Mouse (Mus musculus) MEL (cell line): ENCODE data around the gene Nfx1. TPM values are rescaled to one million over a fixed set of nuclear protein-coding genes. Genes with fewer than 3 reads are reported as not detected.

ENCODE experiments used
- DNase-seq: peaks from one replicate; pipeline ENCODE4 v3.0.0; 2011; ENCODE audit warnings: low read depth, low spot score
- H3K27ac ChIP-seq: 2 replicates; pipeline ENCODE4 v1.5.1; 2012; ENCODE audit warnings: low read depth, mild to moderate bottlenecking, control low read depth, low read length, moderate library complexity; ENCODE audit not compliant: control insufficient read depth
- H3K27me3 ChIP-seq, 2 experiments: fragments of 150-350 bp in 1 of 2; sonication (generic) in 1 of 2; 2 replicates each; pipeline ENCODE4 v1.6.1; 2012; ENCODE audit warnings: low read length in 2 of 2, mild to moderate bottlenecking in 2 of 2, improper control_type of control experiment in 1 of 2, moderate library complexity in 1 of 2; ENCODE audit not compliant: insufficient read depth in 2 of 2, control insufficient read depth in 1 of 2
- H3K36me3 ChIP-seq, 2 experiments: 2 replicates each; pipeline ENCODE4 v1.6.1; 2012 to 2014; ENCODE audit warnings: low read length in 2 of 2, improper control_type of control experiment in 1 of 2, inconsistent platforms in 1 of 2, mild to moderate bottlenecking in 1 of 2; ENCODE audit not compliant: insufficient read depth in 2 of 2, control insufficient read depth in 1 of 2
- H3K4me1 ChIP-seq, 2 experiments: fragments of 150-350 bp in 1 of 2; sonication (generic) in 1 of 2; 2 replicates each; pipeline ENCODE4 v1.6.1; 2012; ENCODE audit warnings: low read length in 2 of 2, improper control_type of control experiment in 1 of 2, mild to moderate bottlenecking in 1 of 2; ENCODE audit not compliant: insufficient read depth in 2 of 2, control insufficient read depth in 1 of 2
- H3K4me3 ChIP-seq, 2 experiments: fragments of 150-350 bp in 1 of 2; sonication (generic) in 1 of 2; 2 replicates each; pipeline ENCODE4 v1.5.1; 2012; ENCODE audit warnings: low read depth in 2 of 2, low read length in 2 of 2, mild to moderate bottlenecking in 2 of 2, moderate library complexity in 2 of 2, control low read depth in 1 of 2, improper control_type of control experiment in 1 of 2; ENCODE audit not compliant: control insufficient read depth in 1 of 2, insufficient read depth in 1 of 2
- H3K79me2 ChIP-seq: 2 replicates; pipeline ENCODE4 v1.6.1; 2012; ENCODE audit warnings: mild to moderate bottlenecking, low read length, moderate library complexity; ENCODE audit not compliant: control insufficient read depth, poor library complexity, insufficient read depth
- H3K9ac ChIP-seq: 2 replicates; pipeline ENCODE4 v1.6.1; 2012; ENCODE audit warnings: low read depth, mild to moderate bottlenecking, control low read depth, low read length, moderate library complexity; ENCODE audit not compliant: control insufficient read depth, poor library complexity, severe bottlenecking
- H3K9me3 ChIP-seq: fragments of 150-350 bp; sonication (generic); replicated peaks from 2 replicates; pipeline ENCODE4 v1.6.1; 2012; ENCODE audit warnings: mild to moderate bottlenecking, low read length, improper control_type of control experiment, moderate library complexity; ENCODE audit not compliant: insufficient read depth
- CHD1 ChIP-seq: IDR thresholded peaks from 2 replicates; pipeline ENCODE4 v1.6.1; 2012; ENCODE audit warnings: low read depth, mild to moderate bottlenecking, inconsistent platforms, low read length, improper control_type of control experiment
- CTCF ChIP-seq, 3 experiments: IDR thresholded peaks in 2 of 3; conservative IDR thresholded peaks in 1 of 3; 2 replicates each; pipeline ENCODE4 v1.5.1; 2011 to 2012; ENCODE audit warnings: low read length in 3 of 3, low read depth in 2 of 3, mild to moderate bottlenecking in 2 of 3, improper control_type of control experiment in 1 of 3, inconsistent platforms in 1 of 3, mixed read lengths in 1 of 3, moderate library complexity in 1 of 3; ENCODE audit not compliant: control insufficient read depth in 1 of 3, insufficient read depth in 1 of 3, poor library complexity in 1 of 3, severe bottlenecking in 1 of 3
- ELF1 ChIP-seq: IDR thresholded peaks from 2 replicates; pipeline ENCODE4 v1.6.1; 2014; ENCODE audit warnings: low read depth, mild to moderate bottlenecking, inconsistent platforms, low read length, improper control_type of control experiment, moderate library complexity
- EP300 ChIP-seq, 2 experiments: IDR thresholded peaks; 2 replicates each; pipeline ENCODE4 v1.6.1; 2011; ENCODE audit warnings: improper control_type of control experiment in 2 of 2, low read length in 2 of 2, low read depth in 1 of 2, mild to moderate bottlenecking in 1 of 2
- KAT2A ChIP-seq: conservative IDR thresholded peaks from 2 replicates; pipeline ENCODE4 v1.6.1; 2012; ENCODE audit warnings: low read depth, low read length, improper control_type of control experiment, inconsistent platforms
- MAFK ChIP-seq: IDR thresholded peaks from 2 replicates; pipeline ENCODE4 v1.6.1; 2011; ENCODE audit warnings: low read depth, mild to moderate bottlenecking, low read length, improper control_type of control experiment, borderline replicate concordance
- MAX ChIP-seq: IDR thresholded peaks from 2 replicates; pipeline ENCODE4 v1.6.1; 2011; ENCODE audit warnings: low read length, improper control_type of control experiment
- MAZ ChIP-seq: IDR thresholded peaks from 2 replicates; pipeline ENCODE4 v1.6.1; 2012; ENCODE audit warnings: low read depth, mild to moderate bottlenecking, inconsistent platforms, low read length, improper control_type of control experiment
- MEF2A ChIP-seq: IDR thresholded peaks from 2 replicates; pipeline ENCODE4 v1.6.1; 2014; ENCODE audit warnings: low read depth, mild to moderate bottlenecking, inconsistent platforms, low read length, improper control_type of control experiment; ENCODE audit not compliant: poor library complexity, insufficient replicate concordance, severe bottlenecking; ENCODE audit errors: extremely low read depth
- RCOR1 ChIP-seq: IDR thresholded peaks from 2 replicates; pipeline ENCODE4 v1.6.1; 2012; ENCODE audit warnings: low read depth, mild to moderate bottlenecking, inconsistent platforms, low read length, improper control_type of control experiment
- SIN3A ChIP-seq: IDR thresholded peaks from 2 replicates; pipeline ENCODE4 v1.6.1; 2012; ENCODE audit warnings: low read length, improper control_type of control experiment, inconsistent platforms
- SMC3 ChIP-seq: IDR thresholded peaks from 2 replicates; pipeline ENCODE4 v1.6.1; 2011; ENCODE audit warnings: low read depth, low read length, improper control_type of control experiment
- UBTF ChIP-seq: IDR thresholded peaks from 2 replicates; pipeline ENCODE4 v1.6.1; 2012; ENCODE audit warnings: low read depth, mild to moderate bottlenecking, inconsistent platforms, low read length, improper control_type of control experiment, moderate library complexity, borderline replicate concordance; ENCODE audit not compliant: insufficient read depth
- ZKSCAN1 ChIP-seq: IDR thresholded peaks from 2 replicates; pipeline ENCODE4 v1.6.1; 2012; ENCODE audit warnings: low read depth, mild to moderate bottlenecking, inconsistent platforms, low read length, improper control_type of control experiment, moderate library complexity
- ZMIZ1 ChIP-seq: IDR thresholded peaks from 2 replicates; pipeline ENCODE4 v1.6.1; 2012; ENCODE audit warnings: low read depth, mild to moderate bottlenecking, inconsistent platforms, low read length, improper control_type of control experiment, moderate library complexity
- polyA plus RNA-seq, 2 experiments: library from polyadenylated mRNA; stranded (reverse) in 1 of 2; unstranded in 1 of 2; fragments of >175 nt in 1 of 2; fragments of >200 nt in 1 of 2; gene quantifications; 2 replicates each; pipeline versions ENCODE4 v1.2.1 to v1.2.4; 2012; ENCODE audit warnings: low replicate concordance in 2 of 2, low read depth in 1 of 2; ENCODE audit not compliant: insufficient read length in 2 of 2, insufficient read depth in 1 of 2, missing spikeins in 1 of 2
- total RNA-seq: library from RNA; depleted of rRNA; stranded (reverse); fragments of 300-350 nt; gene quantifications from 2 replicates; pipeline ENCODE4 v1.2.3, GENCODE M21; 2012

Nfx1 gene
- total and polyA plus RNA-seq, 3 experiments = 54.9 to 72.6 TPM; not detected in 1

GRCm38 (mm10) chr4:41055111-41055510, 84.4 kb downstream of the Nfx1 start (continued):
- no peak for TF ChIP-seq ZMIZ1
- TF ChIP-seq MAFK = no peak
- TF ChIP-seq RCOR1 = peak; percentile 66; the same call in 1 of the 2 replicates
- 0 out of 2 replicates have a peak, but pooled peaks have one; percentile 30 for TF ChIP-seq MAZ
- no peak for TF ChIP-seq CTCF (IDR thresholded peaks at IDR 0.05 in 2 of 3, conservative IDR thresholded peaks at IDR 0.05 in 1 of 3; ENCODE audit: control insufficient read depth in 1 of 3, insufficient read depth in 1 of 3, low read depth in 2 of 3, low read length in 3 of 3, poor library complexity in 1 of 3, severe bottlenecking in 1 of 3)
- no peak; the same call in 1 of the 2 replicates for TF ChIP-seq SMC3
- peak; percentile 63; the same call in 1 of the 2 replicates for TF ChIP-seq ELF1
- no peak for TF ChIP-seq MEF2A
- TF ChIP-seq ZKSCAN1 = no peak

GRCm38 (mm10) chr4:41056253-41056652, 85.5 kb downstream of the Nfx1 start:
- Histone ChIP-seq H3K27me3 (no peaks in the 10 kb centered on the region), H3K9me3 (no peaks in the 10 kb centered on the region), H3K9ac (no peak overlapping the region), H3K27ac (no peak overlapping the region), H3K79me2 (no peaks in the 10 kb centered on the region; the same call in 1 of the 2 replicates), H3K4me1 (peaks cover 0 to 6% of the 10 kb centered on the region in 2 experiments; a peak in 3 of 4 replicates), H3K4me3 (no peak overlapping the region), H3K36me3 (peaks cover 0 to 6% of the 10 kb centered on the region in 2 experiments; a peak in 2 of 4 replicates)
- TF ChIP-seq CHD1 (no peak), MAX (no peak)
- no peak for DNase-seq

- Histone ChIP-seq H3K36me3 (peaks cover 0 to 6% of the 10 kb centered on the region in 2 experiments; a peak in 2 of 4 replicates), H3K79me2 (no peaks in the 10 kb centered on the region; the same call in 1 of the 2 replicates), H3K27me3 (no peaks in the 10 kb centered on the region), H3K4me3 (no peak overlapping the region), H3K4me1 (peaks cover 0 to 6% of the 10 kb centered on the region in 2 experiments; a peak in 3 of 4 replicates), H3K27ac (no peak overlapping the region), H3K9me3 (no peaks in the 10 kb centered on the region), H3K9ac (no peak overlapping the region)
- DNase-seq = no peak
- TF ChIP-seq UBTF = no peak
- no peak for TF ChIP-seq SIN3A
- no peak for TF ChIP-seq EP300 (IDR thresholded peaks at IDR 0.05; ENCODE audit: low read depth in 1 of 2, low read length in 2 of 2)
- no peak for TF ChIP-seq KAT2A
Observed at GRCm38 (mm10) chr4:41056742-41057332, 86.1 kb downstream of the Nfx1 start.
